In genomic region chr4:106911246-106911801, GRCm38 (mm10) we compare ENCODE assay signal across 8 mouse cellular contexts. TPM values are rescaled to one million over a fixed set of nuclear protein-coding genes. Genes with fewer than 3 reads are reported as not detected.
A peak's percentile ranks its signal among the peaks of the same experiment; 100 is the strongest.
DNase-seq lines count a peak whose midpoint lies in the region; ATAC-seq lines count a peak whose summit lies in the region.

No protein-coding gene starts in this region.

- H3K27ac ChIP-seq in hindbrain, embryonic 12.5 days, result peak overlapping the region; percentile 100

- H3K4me2 ChIP-seq in hindbrain, embryonic 12.5 days (replicated peaks), result peak overlapping the region; percentile 93

- H3K36me3 ChIP-seq in hindbrain, embryonic 12.5 days, result peaks cover 28% of the 10 kb centered on the region

- H3K4me1 ChIP-seq in hindbrain, embryonic 12.5 days, result peaks cover 62% of the 10 kb centered on the region

- peak overlapping the region; percentile 100 for H3K9ac ChIP-seq in hindbrain, embryonic 12.5 days

- ATAC-seq in hindbrain, embryonic 12.5 days (ENCODE audit: low FRiP score), result peak; percentile 87

- WGBS in hindbrain, embryonic 12.5 days, result 1% methylated on average over 84 of the region's 89 CpGs

- no peaks in the 10 kb centered on the region for H3K27me3 ChIP-seq in hindbrain, embryonic 12.5 days

- peak overlapping the region; percentile 100 for H3K4me3 ChIP-seq in hindbrain, embryonic 12.5 days

- peak; percentile 89 for DNase-seq in MN1 (ENCODE audit: low spot score)
- peak; percentile 96 for DNase-seq in cerebellum, adult 9-11 months
- DNase-seq in frontal cortex, postnatal 10 days (ENCODE audit: low spot score in 2 of 2), result peak; percentile 88 to 93
- DNase-seq in layer of hippocampus, postnatal 25 days (ENCODE audit: extremely low spot score in 1 of 2, low spot score in 1 of 2), result peak; percentile 81 to 89
- DNase-seq in lung, postnatal 14 days, result peak; percentile 93
- peak; percentile 83 for DNase-seq in retina, adult 2 months (ENCODE audit: low read depth, low spot score)
- DNase-seq in thymus, postnatal 36 days, result peak; percentile 91 to 96

- H3K9me3 ChIP-seq in hindbrain, embryonic 12.5 days (replicated peaks), result no peaks in the 10 kb centered on the region

RNA-seq across cellular contexts. Expression of gene Ssbp3, which starts 0.8 kb away (rescaled TPM):
- 285 and 302 TPM in 2 replicates for polyA plus RNA-seq in hindbrain, embryonic 12.5 days (2016; fragmentation: Nextera tagmentation; extraction: Ambion mirVana)
- 100 to 1,000 TPM; 147 to 150 TPM for total RNA-seq in layer of hippocampus, postnatal 25 days (2021)

Comparison
In these comparisons a context has a peak if more than half of its experiments do, and no peak if none do; other contexts are left out.
1. Peak in every context shown above with its lines: DNase-seq, ATAC-seq, H3K4me3 ChIP-seq and H3K27ac ChIP-seq.